Comparison of ENCODE assay signal across 8 mouse cellular contexts in genomic region chr7:127253821-127254769, GRCm38 (mm10). TPM values are rescaled to one million over a fixed set of nuclear protein-coding genes. Genes with fewer than 3 reads are reported as not detected.
DNase-seq lines count a peak whose midpoint lies in the region; ATAC-seq and TF ChIP-seq lines count a peak whose summit lies in the region.

No protein-coding gene starts in this region.

- intact Hi-C loops in gastrocnemius, adult 2 months (cut with DNase I) = no loop called here
- intact Hi-C loops in left cerebral cortex, adult 2 months (cut with DNase I) = loop anchor here (1.0 kb wide), 1 partner anchor 46 kb away; the partner anchor contains the start of genes Mylpf and Tbc1d10b

- no peak for TF ChIP-seq CTCF in gastrocnemius, adult 2 months (IDR thresholded peaks at IDR 0.05)
- TF ChIP-seq CTCF in hindbrain, postnatal 0 days (IDR thresholded peaks at IDR 0.05; ENCODE audit: low read depth) = no peak
- TF ChIP-seq CTCF in left cerebral cortex, adult 2 months (IDR thresholded peaks at IDR 0.05) = no peak

- H3K4me3 ChIP-seq in gastrocnemius, adult 2 months = peak overlapping the region; percentile 71
- peak overlapping the region; percentile 55 for H3K4me3 ChIP-seq in hindbrain, postnatal 0 days (ENCODE audit: low read length)
- peak overlapping the region; percentile 52 for H3K4me3 ChIP-seq in left cerebral cortex, adult 2 months
- peak overlapping the region; percentile 15; the same call in 1 of the 2 replicates for H3K4me3 ChIP-seq in macrophage (ENCODE audit: inconsistent target)

- WGBS in hindbrain, postnatal 0 days = under 1% methylated on average over 136 of the region's 136 CpGs
- WGBS in macrophage (ENCODE audit: missing documents) = under 1% methylated on average over 115 of the region's 136 CpGs

- H3K4me1 ChIP-seq in hindbrain, postnatal 0 days (ENCODE audit: insufficient read depth, low read length) = no peaks in the 10 kb centered on the region

- DNase-seq in gastrocnemius, adult 2 months = peak; percentile 97
- peak; percentile 100 for DNase-seq in hindbrain, postnatal 0 days (ENCODE audit: low spot score)
- peak; percentile 95 to 96 for DNase-seq in left cerebral cortex, adult 2 months (ENCODE audit: extremely low spot score in 1 of 2, low spot score in 2 of 2)
- peak; percentile 95 for DNase-seq in retina, postnatal 7 days (ENCODE audit: low read depth, low spot score)
- peak; percentile 86 to 91 for DNase-seq in urinary bladder, adult 18-20 months (ENCODE audit: low spot score in 2 of 2)

- H3K4me2 ChIP-seq in hindbrain, postnatal 0 days (ENCODE audit: low read depth, low read length) = peak overlapping the region; percentile 75

- H3K9me3 ChIP-seq in hindbrain, postnatal 0 days (ENCODE audit: low read length) = no peaks in the 10 kb centered on the region

- H3K36me3 ChIP-seq in hindbrain, postnatal 0 days (ENCODE audit: insufficient read depth, low read length) = 0 out of 2 replicates have a peak, but pooled peaks cover 4% of the 10 kb centered on the region
- no peaks in the 10 kb centered on the region for H3K36me3 ChIP-seq in macrophage (ENCODE audit: inconsistent target)

- no peaks in the 10 kb centered on the region for H3K79me2 ChIP-seq in macrophage (ENCODE audit: inconsistent target)

- peak; percentile 87 for ATAC-seq in activated CD4-positive, CD25-positive, alpha-beta regulatory T cell, adult 4 months
- ATAC-seq in common myeloid progenitor, adult 5-6 weeks (replicated peaks; ENCODE audit: low read depth, poor library complexity, severe bottlenecking) = peak; percentile 69
- ATAC-seq in hindbrain, postnatal 0 days = peak; percentile 95

- H3K27ac ChIP-seq in gastrocnemius, adult 2 months = peak overlapping the region; percentile 95
- peak overlapping the region; percentile 97 for H3K27ac ChIP-seq in hindbrain, postnatal 0 days
- peak overlapping the region; percentile 99 for H3K27ac ChIP-seq in left cerebral cortex, adult 2 months
- no peak overlapping the region; the same call in 1 of the 2 replicates for H3K27ac ChIP-seq in macrophage

- peak overlapping the region; percentile 68 for H3K9ac ChIP-seq in hindbrain, postnatal 0 days (replicated peaks; ENCODE audit: low read length)

- no peaks in the 10 kb centered on the region for H3K27me3 ChIP-seq in hindbrain, postnatal 0 days (ENCODE audit: insufficient read depth, low read length)

RNA-seq across cellular contexts. Expression of gene Dctpp1, which starts 6.4 kb away (rescaled TPM):
- 10 to 100 TPM; 48.1 to 69.5 TPM for polyA plus RNA-seq in activated CD4-positive, CD25-positive, alpha-beta regulatory T cell, adult 4 months (2017; shearing (Covaris generic))
- total RNA-seq in common myeloid progenitor, adult 5-6 weeks (2017) = 85.1 and 88.3 TPM in 2 replicates
- total RNA-seq in gastrocnemius, adult 2 months (2021) = 10 to 100 TPM; 25.1 to 35.4 TPM
- total RNA-seq in hindbrain, postnatal 0 days (2014; rRNA removed) = 94.1 and 102 TPM in 2 replicates
- 112 and 119 TPM in 2 replicates for polyA plus RNA-seq in hindbrain, postnatal 0 days (2015; fragmentation: Nextera tagmentation; extraction: Ambion mirVana)
- total RNA-seq in left cerebral cortex, adult 2 months (2021) = 10 to 100 TPM; 24.1 to 25.9 TPM
- 1 to 10 TPM in 5 of 26 experiments, not detected in 21; 1.4 to 4.0 (median 1.5) TPM for total RNA-seq in macrophage (2018; cell fraction: chromatin; rRNA removed)
- 10 to 100 TPM; 15.8 to 36.1 (median 24.0) TPM for total RNA-seq in macrophage (2018; cell fraction: cytosol; rRNA removed)
- 1 to 10 TPM; 1.1 to 9.8 (median 3.8) TPM for total RNA-seq in macrophage (2018; cell fraction: nucleus; rRNA removed)
- 15.9 to 45.9 TPM (median 27.1 TPM) in 3 replicates for polyA plus RNA-seq in macrophage (2018)

RNA-seq across cellular contexts. Expression of gene Zfp771, which starts 10.0 kb away (rescaled TPM):
- 1 to 10 TPM in 1 of 2 experiments, under 1 TPM in 1; 0.29 to 1.1 TPM for polyA plus RNA-seq in activated CD4-positive, CD25-positive, alpha-beta regulatory T cell, adult 4 months (2017; shearing (Covaris generic))
- total RNA-seq in common myeloid progenitor, adult 5-6 weeks (2017) = 6.3 and 8.9 TPM in 2 replicates
- total RNA-seq in gastrocnemius, adult 2 months (2021) = 10 to 100 TPM; 17.6 to 17.7 TPM
- 101 and 108 TPM in 2 replicates for total RNA-seq in hindbrain, postnatal 0 days (2014; rRNA removed)
- polyA plus RNA-seq in hindbrain, postnatal 0 days (2015; fragmentation: Nextera tagmentation; extraction: Ambion mirVana) = 89.0 and 89.2 TPM in 2 replicates
- 10 to 100 TPM; 58.8 to 68.6 TPM for total RNA-seq in left cerebral cortex, adult 2 months (2021)
- total RNA-seq in macrophage (2018; cell fraction: chromatin; rRNA removed) = 10 to 100 TPM in 24 of 26 experiments, 1 to 10 TPM in 2; 4.1 to 36.9 (median 18.8) TPM
- 1 to 10 TPM; 3.9 to 9.6 (median 6.6) TPM for total RNA-seq in macrophage (2018; cell fraction: cytosol; rRNA removed)
- 10 to 100 TPM in 18 of 26 experiments, 1 to 10 TPM in 8; 6.5 to 27.8 (median 13.3) TPM for total RNA-seq in macrophage (2018; cell fraction: nucleus; rRNA removed)
- 2.3 to 8.3 TPM (median 8.1 TPM) in 3 replicates for polyA plus RNA-seq in macrophage (2018)

RNA-seq across cellular contexts. Expression of gene Sephs2, which starts 19.8 kb away (rescaled TPM):
- polyA plus RNA-seq in activated CD4-positive, CD25-positive, alpha-beta regulatory T cell, adult 4 months (2017; shearing (Covaris generic)) = 10 to 100 TPM; 29.9 to 31.3 TPM
- 99.1 and 102 TPM in 2 replicates for total RNA-seq in common myeloid progenitor, adult 5-6 weeks (2017)
- total RNA-seq in gastrocnemius, adult 2 months (2021) = 10 to 100 TPM; 30.1 to 36.3 TPM
- total RNA-seq in hindbrain, postnatal 0 days (2014; rRNA removed) = 80.3 and 83.2 TPM in 2 replicates
- 79.9 and 83.9 TPM in 2 replicates for polyA plus RNA-seq in hindbrain, postnatal 0 days (2015; fragmentation: Nextera tagmentation; extraction: Ambion mirVana)
- 10 to 100 TPM; 33.0 to 39.8 TPM for total RNA-seq in left cerebral cortex, adult 2 months (2021)
- total RNA-seq in macrophage (2018; cell fraction: chromatin; rRNA removed) = 10 to 100 TPM in 15 of 26 experiments, 1 to 10 TPM in 11; 1.8 to 76.5 (median 14.2) TPM
- total RNA-seq in macrophage (2018; cell fraction: cytosol; rRNA removed) = 100 to 1,000 TPM in 1 of 26 experiments, 10 to 100 TPM in 25; 13.6 to 109 (median 45.9) TPM
- 100 to 1,000 TPM in 1 of 26 experiments, 10 to 100 TPM in 22, 1 to 10 TPM in 3; 5.1 to 115 (median 32.6) TPM for total RNA-seq in macrophage (2018; cell fraction: nucleus; rRNA removed)
- polyA plus RNA-seq in macrophage (2018) = 19.7 to 40.4 TPM (median 38.9 TPM) in 3 replicates

RNA-seq across cellular contexts. Expression of gene Sept1, which starts 21.2 kb away (rescaled TPM):
- polyA plus RNA-seq in activated CD4-positive, CD25-positive, alpha-beta regulatory T cell, adult 4 months (2017; shearing (Covaris generic)) = 100 to 1,000 TPM; 811 to 836 TPM
- total RNA-seq in common myeloid progenitor, adult 5-6 weeks (2017) = 62.7 and 63.2 TPM in 2 replicates
- total RNA-seq in gastrocnemius, adult 2 months (2021) = 1 to 10 TPM in 1 of 2 experiments, under 1 TPM in 1; 0.89 to 2.1 TPM
- total RNA-seq in hindbrain, postnatal 0 days (2014; rRNA removed) = 4.6 and 5.0 TPM in 2 replicates
- polyA plus RNA-seq in hindbrain, postnatal 0 days (2015; fragmentation: Nextera tagmentation; extraction: Ambion mirVana) = 3.8 and 5.2 TPM in 2 replicates
- total RNA-seq in left cerebral cortex, adult 2 months (2021) = 1 to 10 TPM; 3.5 to 6.4 TPM
- total RNA-seq in macrophage (2018; cell fraction: chromatin; rRNA removed) = 1 to 10 TPM in 16 of 26 experiments, not detected in 10; 1.4 to 7.7 (median 3.5) TPM
- total RNA-seq in macrophage (2018; cell fraction: cytosol; rRNA removed) = 1 to 10 TPM in 3 of 26 experiments, under 1 TPM in 20, not detected in 3; 0.18 to 1.8 (median 0.47) TPM
- 10 to 100 TPM in 5 of 26 experiments, 1 to 10 TPM in 19, under 1 TPM in 2; 0.89 to 12.9 (median 2.4) TPM for total RNA-seq in macrophage (2018; cell fraction: nucleus; rRNA removed)
- 0.75 to 2.4 TPM (median 1.9 TPM) in 3 replicates for polyA plus RNA-seq in macrophage (2018)

RNA-seq across cellular contexts. Expression of gene Zfp553, which starts 21.2 kb away (rescaled TPM):
- polyA plus RNA-seq in activated CD4-positive, CD25-positive, alpha-beta regulatory T cell, adult 4 months (2017; shearing (Covaris generic)) = 1 to 10 TPM; 4.1 to 8.0 TPM
- total RNA-seq in common myeloid progenitor, adult 5-6 weeks (2017) = 20.8 and 29.9 TPM in 2 replicates
- total RNA-seq in gastrocnemius, adult 2 months (2021) = 1 to 10 TPM; 4.2 to 5.1 TPM
- total RNA-seq in hindbrain, postnatal 0 days (2014; rRNA removed) = 41.0 and 43.3 TPM in 2 replicates
- polyA plus RNA-seq in hindbrain, postnatal 0 days (2015; fragmentation: Nextera tagmentation; extraction: Ambion mirVana) = 31.7 and 33.9 TPM in 2 replicates
- 10 to 100 TPM; 17.8 to 20.5 TPM for total RNA-seq in left cerebral cortex, adult 2 months (2021)
- 10 to 100 TPM in 5 of 26 experiments, 1 to 10 TPM in 16, under 1 TPM in 4, not detected in 1; 0.28 to 18.2 (median 5.4) TPM for total RNA-seq in macrophage (2018; cell fraction: chromatin; rRNA removed)
- 1 to 10 TPM; 1.0 to 7.9 (median 4.7) TPM for total RNA-seq in macrophage (2018; cell fraction: cytosol; rRNA removed)
- 10 to 100 TPM in 4 of 26 experiments, 1 to 10 TPM in 20, under 1 TPM in 2; 0.56 to 13.9 (median 3.3) TPM for total RNA-seq in macrophage (2018; cell fraction: nucleus; rRNA removed)
- 5.4 to 7.1 TPM (median 5.6 TPM) in 3 replicates for polyA plus RNA-seq in macrophage (2018)

Comparison
In these comparisons a context has a peak if more than half of its experiments do, and no peak if none do; other contexts are left out.
1. H3K4me3 ChIP-seq: peak in every context shown above with its lines; median percentile 71 in gastrocnemius, adult 2 months; 55 in hindbrain, postnatal 0 days; 52 in left cerebral cortex, adult 2 months; 15 in macrophage.